Comparison of ENCODE assay signal across 21 mouse cellular contexts in genomic region chr2:165824826-165825225, GRCm38 (mm10).
DNase-seq lines count a peak whose midpoint lies in the region; ATAC-seq and TF ChIP-seq lines count a peak whose summit lies in the region.
"Had no signal": no experiment of that assay in that cellular context is flagged by ENCODE, and none has a peak within 500 bp of the region (broad histone marks: within the 10 kb centered on the region; RNA-seq: fewer than 3 reads in every experiment).

No protein-coding gene starts in this region.

- TF ChIP-seq CTCF in liver, postnatal 0 days (IDR thresholded peaks at IDR 0.05; ENCODE audit: low read depth), result no peak

- H3K9ac ChIP-seq in forebrain, embryonic 12.5 days, result no peak overlapping the region
- no peak overlapping the region for H3K9ac ChIP-seq in forebrain, embryonic 15.5 days (replicated peaks)
- no peak overlapping the region for H3K9ac ChIP-seq in liver, embryonic 11.5 days (ENCODE audit: low read depth, low read length)
- H3K9ac ChIP-seq in liver, postnatal 0 days (replicated peaks), result no peak overlapping the region
- H3K9ac ChIP-seq: embryonic facial prominence, embryonic 12.5 days; limb, embryonic 15.5 days had no signal

- no peak overlapping the region for H3K4me2 ChIP-seq in forebrain, embryonic 12.5 days
- H3K4me2 ChIP-seq in forebrain, embryonic 15.5 days (replicated peaks), result no peak overlapping the region
- H3K4me2 ChIP-seq in liver, embryonic 11.5 days, result no peak overlapping the region
- H3K4me2 ChIP-seq in liver, postnatal 0 days (ENCODE audit: low read depth, low read length), result no peak overlapping the region
- H3K4me2 ChIP-seq: embryonic facial prominence, embryonic 12.5 days; limb, embryonic 15.5 days had no signal

- WGBS in forebrain, embryonic 12.5 days, result 76% methylated on average over 10 of the region's 10 CpGs
- 72% methylated on average over 10 of the region's 10 CpGs for WGBS in forebrain, embryonic 15.5 days
- WGBS in liver, embryonic 11.5 days, result 84% methylated on average over 10 of the region's 10 CpGs
- 80% methylated on average over 10 of the region's 10 CpGs for whole genome bisulfite sequencing in liver, postnatal 0 days (ENCODE audit: insufficient replicate concordance)

- no peak for TF ChIP-seq EP300 in liver, postnatal 0 days (IDR thresholded peaks at IDR 0.05; ENCODE audit: low read depth)

- H3K36me3 ChIP-seq in forebrain, embryonic 12.5 days (replicated peaks), result peaks cover 86% of the 10 kb centered on the region
- peaks cover 52% of the 10 kb centered on the region for H3K36me3 ChIP-seq in forebrain, embryonic 15.5 days
- H3K36me3 ChIP-seq in liver, embryonic 11.5 days (ENCODE audit: control insufficient read depth, insufficient read depth, low read length), result peaks cover 49% of the 10 kb centered on the region
- H3K36me3 ChIP-seq in liver, postnatal 0 days (replicated peaks; ENCODE audit: insufficient read depth, low read length), result peaks cover 72% of the 10 kb centered on the region

- no peaks in the 10 kb centered on the region for H3K9me3 ChIP-seq in forebrain, embryonic 12.5 days
- no peaks in the 10 kb centered on the region for H3K9me3 ChIP-seq in forebrain, embryonic 15.5 days
- H3K9me3 ChIP-seq in liver, embryonic 11.5 days (ENCODE audit: control insufficient read depth, low read length), result no peaks in the 10 kb centered on the region
- H3K9me3 ChIP-seq in liver, postnatal 0 days (ENCODE audit: low read length), result no peaks in the 10 kb centered on the region
- H3K9me3 ChIP-seq: embryonic facial prominence, embryonic 12.5 days; limb, embryonic 15.5 days had no signal

- peak overlapping the region; percentile 50; the same call in 1 of the 2 replicates for H3K27ac ChIP-seq in forebrain, embryonic 12.5 days
- no peak overlapping the region for H3K27ac ChIP-seq in forebrain, embryonic 15.5 days (replicated peaks)
- H3K27ac ChIP-seq in liver, embryonic 11.5 days (ENCODE audit: low read depth, low read length), result 0 out of 2 replicates have a peak overlapping the region, but pooled peaks have one; percentile 13
- H3K27ac ChIP-seq in liver, postnatal 0 days (ENCODE audit: low read depth), result no peak overlapping the region
- H3K27ac ChIP-seq: embryonic facial prominence, embryonic 12.5 days; heart, adult 2 months; kidney, postnatal 0 days; limb, embryonic 15.5 days had no signal

- H3K4me3 ChIP-seq in forebrain, embryonic 12.5 days (replicated peaks), result no peak overlapping the region
- no peak overlapping the region for H3K4me3 ChIP-seq in forebrain, embryonic 15.5 days
- no peak overlapping the region for H3K4me3 ChIP-seq in liver, embryonic 11.5 days (ENCODE audit: low read depth, low read length)
- H3K4me3 ChIP-seq in liver, postnatal 0 days (ENCODE audit: low read depth, low read length), result no peak overlapping the region
- H3K4me3 ChIP-seq: embryonic facial prominence, embryonic 12.5 days; heart, adult 2 months; limb, embryonic 15.5 days had no signal

- ATAC-seq in forebrain, embryonic 12.5 days (ENCODE audit: low FRiP score), result 0 out of 2 replicates have a peak, but pooled peaks have one; percentile 28
- ATAC-seq in forebrain, embryonic 15.5 days (replicated peaks), result no peak
- ATAC-seq in liver, embryonic 11.5 days (replicated peaks; ENCODE audit: low FRiP score), result no peak
- no peak; the same call in 1 of the 2 replicates for ATAC-seq in liver, postnatal 0 days

- no peak for DNase-seq in liver, embryonic 11.5 days (ENCODE audit: low spot score)
- no peak for DNase-seq in liver, postnatal 0 days
- peak; percentile 20 for DNase-seq in retina, postnatal 1 day
- DNase-seq in retina, embryonic 14.5 days (ENCODE audit: low spot score), result no peak
- DNase-seq in testis, postnatal 14 days (ENCODE audit: low spot score), result no peak
- DNase-seq: adrenal gland, adult 2 months; cerebellum, adult 11 months; gastrocnemius, postnatal 36 days; heart, adult 2 months; heart, postnatal 36 days; kidney, adult 18-20 months; left cerebral cortex, postnatal 4 days; lung, adult 18-20 months; lung, postnatal 10 days; thymus, adult 2 months; thymus, postnatal 4 days had no signal

- peaks cover 16% of the 10 kb centered on the region for H3K4me1 ChIP-seq in forebrain, embryonic 12.5 days
- peaks cover 10% of the 10 kb centered on the region; the same call in 1 of the 2 replicates for H3K4me1 ChIP-seq in forebrain, embryonic 15.5 days
- no peaks in the 10 kb centered on the region for H3K4me1 ChIP-seq in liver, embryonic 11.5 days (replicated peaks; ENCODE audit: control insufficient read depth, insufficient read depth, low read length)
- no peaks in the 10 kb centered on the region for H3K4me1 ChIP-seq in liver, postnatal 0 days (ENCODE audit: insufficient read depth)
- H3K4me1 ChIP-seq: embryonic facial prominence, embryonic 12.5 days had no signal

- H3K27me3 ChIP-seq in forebrain, embryonic 12.5 days, result peaks cover 7% of the 10 kb centered on the region
- no peaks in the 10 kb centered on the region for H3K27me3 ChIP-seq in forebrain, embryonic 15.5 days
- H3K27me3 ChIP-seq in liver, embryonic 11.5 days (replicated peaks; ENCODE audit: control insufficient read depth, insufficient read depth, low read length), result no peaks in the 10 kb centered on the region
- H3K27me3 ChIP-seq in liver, postnatal 0 days (ENCODE audit: insufficient read depth, low read length), result no peaks in the 10 kb centered on the region
- H3K27me3 ChIP-seq: embryonic facial prominence, embryonic 12.5 days; limb, embryonic 15.5 days had no signal

Comparison
In these comparisons a context has a peak if more than half of its experiments do, and no peak if none do; other contexts are left out.
1. H3K27ac ChIP-seq: peak in forebrain, embryonic 12.5 days (single experiment) and liver, embryonic 11.5 days (single experiment); none in forebrain, embryonic 15.5 days (single experiment) and liver, postnatal 0 days (single experiment).